Mouse (Mus musculus) small intestine, adult 2 months (tissue): ENCODE results near the gene Luzp1. TPM values are rescaled to one million over a fixed set of nuclear protein-coding genes. Genes with fewer than 3 reads are reported as not detected.
A peak's percentile ranks its signal among the peaks of the same experiment; 100 is the strongest.

Source experiments
- H3K27ac ChIP-seq: fragments of 200-500 bp; 2 replicates; pipeline ENCODE4 v1.5.1; 2012; ENCODE audit warnings: low read depth, low read length, control low read depth, inconsistent platforms; ENCODE audit not compliant: insufficient read depth
- H3K27me3 ChIP-seq: fragments of 200-500 bp; 2 replicates; pipeline ENCODE4 v1.6.1; 2012; ENCODE audit warnings: mild to moderate bottlenecking, moderate library complexity, low read length, inconsistent platforms; ENCODE audit not compliant: control insufficient read depth, insufficient read depth
- H3K36me3 ChIP-seq: fragments of 200-500 bp; 2 replicates; pipeline ENCODE4 v1.6.1; 2012; ENCODE audit warnings: mild to moderate bottlenecking, low read length, control low read depth, inconsistent platforms; ENCODE audit not compliant: control insufficient read depth, insufficient read depth
- H3K4me1 ChIP-seq: fragments of 200-500 bp; 2 replicates; pipeline ENCODE4 v1.6.1; 2012; ENCODE audit warnings: low read length, inconsistent platforms, mixed read lengths; ENCODE audit not compliant: control insufficient read depth, insufficient read depth, insufficient read length
- H3K4me3 ChIP-seq: fragments of 200-500 bp; 2 replicates; pipeline ENCODE4 v1.5.1; 2012; ENCODE audit warnings: low read depth, mild to moderate bottlenecking, control low read depth, inconsistent platforms, low read length, moderate library complexity
- CTCF ChIP-seq: fragments of 200-500 bp; IDR thresholded peaks from 2 replicates; pipeline ENCODE4 v1.5.1; 2012; ENCODE audit warnings: low read depth, mild to moderate bottlenecking, control low read depth, inconsistent platforms, low read length, moderate library complexity, mixed read lengths; ENCODE audit not compliant: insufficient replicate concordance, insufficient read length; ENCODE audit errors: extremely low read depth
- POLR2A ChIP-seq: fragments of 200-500 bp; IDR thresholded peaks from 2 replicates; pipeline ENCODE4 v1.6.1; 2012; ENCODE audit warnings: low read depth, mild to moderate bottlenecking, control low read depth, inconsistent platforms, low read length, moderate library complexity
- WGBS: fragments of 180-500 bp; shearing (Covaris S2); methylation state at CpG from one replicate; pipeline ENCODE4 v1.1.7; 2018; 5-methylcytosine and 5-hydroxymethylcytosine counted together
- polyA plus RNA-seq: library from polyadenylated mRNA; depleted of rRNA; stranded (reverse); fragments of >200 nt; gene quantifications from 2 replicates; pipeline ENCODE4 v1.2.3, GENCODE M21; 2012

Luzp1 gene
- polyA plus RNA-seq, 1 experiment = 18.0 TPM

GRCm38 (mm10) chr4:136560270-136560991 lies 90.9 kb downstream of the Luzp1 start:
- H3K27me3 ChIP-seq = no peaks in the 10 kb centered on the region
- 34% methylated on average over 8 of the region's 8 CpGs for WGBS
- no peak overlapping the region for H3K4me3 ChIP-seq
- H3K36me3 ChIP-seq = peaks cover 46% of the 10 kb centered on the region
- H3K4me1 ChIP-seq = 0 out of 2 replicates have a peak, but pooled peaks cover 2% of the 10 kb centered on the region
- no peak overlapping the region for H3K27ac ChIP-seq
- TF ChIP-seq CTCF (no peak), POLR2A (no peak)

- H3K36me3 ChIP-seq = peaks cover 45% of the 10 kb centered on the region
- no peak overlapping the region for H3K27ac ChIP-seq
- H3K4me3 ChIP-seq = no peak overlapping the region
- TF ChIP-seq CTCF (no peak), POLR2A (no peak)
- H3K4me1 ChIP-seq = 0 out of 2 replicates have a peak, but pooled peaks cover 2% of the 10 kb centered on the region
- H3K27me3 ChIP-seq = no peaks in the 10 kb centered on the region
- WGBS = 85% methylated on average over 6 of the region's 6 CpGs
Measured at GRCm38 (mm10) chr4:136562755-136563154, 93.2 kb downstream of the Luzp1 start.

GRCm38 (mm10) chr4:136568629-136569028 lies 99.1 kb downstream of the Luzp1 start:
- Histone ChIP-seq H3K4me3 (no peak overlapping the region), H3K27ac (no peak overlapping the region), H3K36me3 (peaks cover 40% of the 10 kb centered on the region), H3K4me1 (peaks cover 3% of the 10 kb centered on the region; the same call in 1 of the 2 replicates), H3K27me3 (no peaks in the 10 kb centered on the region)
- WGBS = 82% methylated on average over 3 of the region's 3 CpGs
- TF ChIP-seq POLR2A (no peak), CTCF (peak; percentile 6; the same call in 1 of the 2 replicates)

- H3K27me3 ChIP-seq = no peaks in the 10 kb centered on the region
- H3K27ac ChIP-seq = no peak overlapping the region
- no peak for TF ChIP-seq CTCF
- H3K4me3 ChIP-seq = no peak overlapping the region
- peaks cover 3% of the 10 kb centered on the region; the same call in 1 of the 2 replicates for H3K4me1 ChIP-seq
- peaks cover 39% of the 10 kb centered on the region for H3K36me3 ChIP-seq
Measured at GRCm38 (mm10) chr4:136569998-136570397, 100.4 kb downstream of the Luzp1 start.

GRCm38 (mm10) chr4:136581885-136582284 lies 112.3 kb downstream of the Luzp1 start:
- Histone ChIP-seq H3K4me1 (no peaks in the 10 kb centered on the region), H3K27ac (no peak overlapping the region), H3K36me3 (0 out of 2 replicates have a peak, but pooled peaks cover 2% of the 10 kb centered on the region), H3K4me3 (no peak overlapping the region), H3K27me3 (no peaks in the 10 kb centered on the region)
- TF ChIP-seq CTCF (no peak), POLR2A (no peak)
- WGBS = 94% methylated on average over 3 of the region's 3 CpGs

- Histone ChIP-seq H3K4me3 (no peak overlapping the region), H3K4me1 (no peaks in the 10 kb centered on the region), H3K27ac (no peak overlapping the region), H3K36me3 (peaks cover 11% of the 10 kb centered on the region), H3K27me3 (no peaks in the 10 kb centered on the region)
- no peak for TF ChIP-seq POLR2A
- no peak for TF ChIP-seq CTCF
- WGBS = 84% methylated on average over 4 of the region's 4 CpGs
Measured at GRCm38 (mm10) chr4:136587221-136587827, 117.8 kb downstream of the Luzp1 start.

- no peaks in the 10 kb centered on the region for H3K27me3 ChIP-seq
- WGBS = 81% methylated on average over 4 of the region's 4 CpGs
- H3K27ac ChIP-seq = no peak overlapping the region
- no peak overlapping the region for H3K4me3 ChIP-seq
- no peak for TF ChIP-seq CTCF
- no peak for TF ChIP-seq POLR2A
- peaks cover 11% of the 10 kb centered on the region for H3K36me3 ChIP-seq
- no peaks in the 10 kb centered on the region for H3K4me1 ChIP-seq
Measured at GRCm38 (mm10) chr4:136588003-136588402, 118.4 kb downstream of the Luzp1 start.
